Mouse (Mus musculus): ENCODE results near the gene Carnmt1. TPM values are rescaled to one million over a fixed set of nuclear protein-coding genes. Genes with fewer than 3 reads are reported as not detected.

Gene Carnmt1
- polyA plus RNA-seq, 1 experiment, result 49.5 TPM

GRCm38 (mm10) chr19:18648558-18648945 is 22.0 kb upstream of the Carnmt1 start:
- H3K9ac ChIP-seq (ENCODE audit: low read depth, poor library complexity, severe bottlenecking), result no peak overlapping the region
- TF ChIP-seq EP300 (IDR thresholded peaks at IDR 0.05; ENCODE audit: insufficient read depth, low read depth, low read length) (no peak), CTCF (IDR thresholded peaks at IDR 0.05; ENCODE audit: low read depth, low read length) (no peak), POLR2A (IDR thresholded peaks at IDR 0.05; ENCODE audit: insufficient read depth, low read length) (no peak)

DNA sequence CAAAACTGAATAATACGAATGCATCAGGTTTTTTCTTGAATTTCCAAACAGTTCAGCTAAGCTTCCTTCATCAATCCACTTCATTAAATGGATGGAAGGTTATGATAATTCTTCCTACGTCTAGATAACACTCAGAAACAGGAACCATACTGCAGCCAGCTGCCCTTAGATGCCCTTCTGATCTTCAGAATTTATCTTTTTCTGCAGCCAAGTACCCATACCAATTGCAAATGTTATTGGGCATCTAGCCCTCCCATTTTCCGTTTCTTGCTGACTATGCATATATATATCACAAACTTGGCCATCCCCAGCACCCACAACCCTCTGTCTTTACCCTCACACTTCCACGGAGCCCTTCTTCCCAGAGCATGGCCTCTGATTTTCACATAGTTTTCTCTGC is 20.6 kb upstream of the Carnmt1 start:
- no peaks in the 10 kb centered on the region for H3K9me3 ChIP-seq (replicated peaks; ENCODE audit: control insufficient read depth, insufficient read depth, low read length, poor library complexity, severe bottlenecking)
- no peak overlapping the region for H3K9ac ChIP-seq (ENCODE audit: low read depth, poor library complexity, severe bottlenecking)
- H3K27ac ChIP-seq (ENCODE audit: insufficient read depth, low read length), result no peak overlapping the region
- H3K36me3 ChIP-seq (ENCODE audit: control insufficient read depth, insufficient read depth, low read length, poor library complexity, severe bottlenecking), result peaks cover 4% of the 10 kb centered on the region; the same call in 1 of the 2 replicates
- no peak overlapping the region for H3K4me3 ChIP-seq (ENCODE audit: low read depth, low read length)
- no peaks in the 10 kb centered on the region for H3K4me1 ChIP-seq (ENCODE audit: control insufficient read depth, insufficient read depth, low read length)
- TF ChIP-seq CTCF (IDR thresholded peaks at IDR 0.05; ENCODE audit: low read depth, low read length), result no peak
- H3K27me3 ChIP-seq (ENCODE audit: control insufficient read depth, insufficient read depth, low read length, poor library complexity, severe bottlenecking), result no peaks in the 10 kb centered on the region

More at GRCm38 (mm10) chr19:18648558-18648945, 22.0 kb upstream of the Carnmt1 start:
- no peaks in the 10 kb centered on the region for H3K4me1 ChIP-seq (ENCODE audit: control insufficient read depth, insufficient read depth, low read length)
- no peaks in the 10 kb centered on the region for H3K27me3 ChIP-seq (ENCODE audit: control insufficient read depth, insufficient read depth, low read length, poor library complexity, severe bottlenecking)
- no peaks in the 10 kb centered on the region for H3K9me3 ChIP-seq (replicated peaks; ENCODE audit: control insufficient read depth, insufficient read depth, low read length, poor library complexity, severe bottlenecking)
- H3K4me3 ChIP-seq (ENCODE audit: low read depth, low read length), result no peak overlapping the region
- H3K27ac ChIP-seq (ENCODE audit: insufficient read depth, low read length), result no peak overlapping the region
- peaks cover 4% of the 10 kb centered on the region; the same call in 1 of the 2 replicates for H3K36me3 ChIP-seq (ENCODE audit: control insufficient read depth, insufficient read depth, low read length, poor library complexity, severe bottlenecking)

- no peaks in the 10 kb centered on the region for H3K4me1 ChIP-seq (ENCODE audit: control insufficient read depth, insufficient read depth, low read length)
- H3K27me3 ChIP-seq (ENCODE audit: control insufficient read depth, insufficient read depth, low read length, poor library complexity, severe bottlenecking), result no peaks in the 10 kb centered on the region
- no peak overlapping the region for H3K4me3 ChIP-seq (ENCODE audit: low read depth, low read length)
- TF ChIP-seq EP300 (IDR thresholded peaks at IDR 0.05; ENCODE audit: insufficient read depth, low read depth, low read length) (no peak), CTCF (IDR thresholded peaks at IDR 0.05; ENCODE audit: low read depth, low read length) (no peak), POLR2A (IDR thresholded peaks at IDR 0.05; ENCODE audit: insufficient read depth, low read length) (no peak)
- H3K36me3 ChIP-seq (ENCODE audit: control insufficient read depth, insufficient read depth, low read length, poor library complexity, severe bottlenecking), result peaks cover 4% of the 10 kb centered on the region; the same call in 1 of the 2 replicates
- H3K9me3 ChIP-seq (replicated peaks; ENCODE audit: control insufficient read depth, insufficient read depth, low read length, poor library complexity, severe bottlenecking), result no peaks in the 10 kb centered on the region
- no peak overlapping the region for H3K9ac ChIP-seq (ENCODE audit: low read depth, poor library complexity, severe bottlenecking)
- no peak overlapping the region for H3K27ac ChIP-seq (ENCODE audit: insufficient read depth, low read length)
Observed at GRCm38 (mm10) chr19:18650473-18650872, 20.1 kb upstream of the Carnmt1 start.

DNA sequence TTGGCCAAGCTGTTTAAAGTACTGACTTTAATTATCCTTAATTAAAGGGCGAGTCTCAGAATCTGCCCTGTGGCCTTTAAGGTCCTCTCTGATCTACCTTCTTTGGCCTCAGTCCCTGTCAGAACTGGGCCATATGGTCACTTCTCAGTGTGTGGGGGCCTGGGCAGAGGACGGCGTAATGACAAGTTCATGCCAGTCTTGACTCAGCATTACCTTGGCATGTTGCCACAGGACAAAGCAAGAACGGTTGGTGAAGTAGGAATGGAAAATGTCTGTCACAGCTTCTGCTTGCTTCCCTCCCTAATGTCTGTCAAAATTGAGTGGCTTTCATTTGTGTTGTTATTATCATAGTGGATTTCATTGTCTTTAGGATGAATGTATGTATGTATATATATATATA is 18.0 kb upstream of the Carnmt1 start:
- Histone ChIP-seq H3K9ac (ENCODE audit: low read depth, poor library complexity, severe bottlenecking) (no peak overlapping the region), H3K9me3 (replicated peaks; ENCODE audit: control insufficient read depth, insufficient read depth, low read length, poor library complexity, severe bottlenecking) (no peaks in the 10 kb centered on the region)
- no peak for TF ChIP-seq POLR2A (IDR thresholded peaks at IDR 0.05; ENCODE audit: insufficient read depth, low read length)
- TF ChIP-seq EP300 (IDR thresholded peaks at IDR 0.05; ENCODE audit: insufficient read depth, low read depth, low read length), result no peak
- TF ChIP-seq CTCF (IDR thresholded peaks at IDR 0.05; ENCODE audit: low read depth, low read length), result no peak

GRCm38 (mm10) chr19:18653058-18653457 is 17.5 kb upstream of the Carnmt1 start:
- Histone ChIP-seq H3K4me1 (ENCODE audit: control insufficient read depth, insufficient read depth, low read length) (no peaks in the 10 kb centered on the region), H3K27ac (ENCODE audit: insufficient read depth, low read length) (no peak overlapping the region), H3K9ac (ENCODE audit: low read depth, poor library complexity, severe bottlenecking) (no peak overlapping the region), H3K4me3 (ENCODE audit: low read depth, low read length) (no peak overlapping the region), H3K36me3 (ENCODE audit: control insufficient read depth, insufficient read depth, low read length, poor library complexity, severe bottlenecking) (no peaks in the 10 kb centered on the region), H3K27me3 (ENCODE audit: control insufficient read depth, insufficient read depth, low read length, poor library complexity, severe bottlenecking) (no peaks in the 10 kb centered on the region), H3K9me3 (replicated peaks; ENCODE audit: control insufficient read depth, insufficient read depth, low read length, poor library complexity, severe bottlenecking) (no peaks in the 10 kb centered on the region)
- no peak for TF ChIP-seq POLR2A (IDR thresholded peaks at IDR 0.05; ENCODE audit: insufficient read depth, low read length)
- no peak for TF ChIP-seq CTCF (IDR thresholded peaks at IDR 0.05; ENCODE audit: low read depth, low read length)
- TF ChIP-seq EP300 (IDR thresholded peaks at IDR 0.05; ENCODE audit: insufficient read depth, low read depth, low read length), result no peak

More for the DNA sequence above, 18.0 kb upstream of the Carnmt1 start:
- no peaks in the 10 kb centered on the region for H3K27me3 ChIP-seq (ENCODE audit: control insufficient read depth, insufficient read depth, low read length, poor library complexity, severe bottlenecking)
- H3K36me3 ChIP-seq (ENCODE audit: control insufficient read depth, insufficient read depth, low read length, poor library complexity, severe bottlenecking), result no peaks in the 10 kb centered on the region
- no peak overlapping the region for H3K4me3 ChIP-seq (ENCODE audit: low read depth, low read length)
- no peak overlapping the region for H3K27ac ChIP-seq (ENCODE audit: insufficient read depth, low read length)
- no peaks in the 10 kb centered on the region for H3K4me1 ChIP-seq (ENCODE audit: control insufficient read depth, insufficient read depth, low read length)

GRCm38 (mm10) chr19:18654330-18654729 is 16.2 kb upstream of the Carnmt1 start:
- Histone ChIP-seq H3K4me3 (ENCODE audit: low read depth, low read length) (no peak overlapping the region), H3K27me3 (ENCODE audit: control insufficient read depth, insufficient read depth, low read length, poor library complexity, severe bottlenecking) (no peaks in the 10 kb centered on the region), H3K4me1 (ENCODE audit: control insufficient read depth, insufficient read depth, low read length) (no peaks in the 10 kb centered on the region), H3K36me3 (ENCODE audit: control insufficient read depth, insufficient read depth, low read length, poor library complexity, severe bottlenecking) (no peaks in the 10 kb centered on the region), H3K9ac (ENCODE audit: low read depth, poor library complexity, severe bottlenecking) (no peak overlapping the region), H3K27ac (ENCODE audit: insufficient read depth, low read length) (no peak overlapping the region), H3K9me3 (replicated peaks; ENCODE audit: control insufficient read depth, insufficient read depth, low read length, poor library complexity, severe bottlenecking) (no peaks in the 10 kb centered on the region)
- TF ChIP-seq CTCF (IDR thresholded peaks at IDR 0.05; ENCODE audit: low read depth, low read length) (no peak), EP300 (IDR thresholded peaks at IDR 0.05; ENCODE audit: insufficient read depth, low read depth, low read length) (no peak), POLR2A (IDR thresholded peaks at IDR 0.05; ENCODE audit: insufficient read depth, low read length) (no peak)

All from ES-Bruce4 (cell line).